Mouse (Mus musculus): ENCODE results near the gene Ttc4. TPM values are rescaled to one million over a fixed set of nuclear protein-coding genes. Genes with fewer than 3 reads are reported as not detected.
A peak's percentile ranks its signal among the peaks of the same experiment; 100 is the strongest.

Gene Ttc4
- polyA plus RNA-seq, 1 experiment, result 127 TPM

DNA sequence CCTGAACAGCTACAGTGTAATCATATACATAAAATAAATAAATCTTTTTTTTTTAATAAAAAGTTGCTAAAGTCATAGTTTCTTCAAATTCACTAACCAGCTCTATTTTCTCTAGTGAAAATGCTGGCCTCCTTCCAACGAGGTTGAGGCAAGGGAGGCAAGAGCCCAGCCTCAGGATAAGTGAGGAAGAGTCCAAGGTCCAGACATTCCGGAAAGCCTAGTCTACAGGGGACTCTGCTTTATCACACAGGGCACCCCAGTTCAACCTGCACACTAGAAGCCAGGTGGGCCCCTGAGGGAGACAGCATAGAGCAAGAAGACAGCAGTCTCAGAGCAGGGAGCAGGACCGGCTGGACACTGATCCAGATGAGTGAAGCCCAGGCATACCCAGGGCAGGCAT lies 57.3 kb downstream of the Ttc4 start:
- TF ChIP-seq POLR2A (IDR thresholded peaks at IDR 0.05; ENCODE audit: borderline replicate concordance, insufficient read depth, low read length) (no peak), CTCF (IDR thresholded peaks at IDR 0.05; ENCODE audit: borderline replicate concordance, insufficient read depth, low read depth, low read length) (no peak)
- DNase-seq, result no peak
- 0 out of 2 replicates have a peak, but pooled peaks cover 7% of the 10 kb centered on the region for H3K4me1 ChIP-seq (ENCODE audit: control insufficient read depth, insufficient read depth, low read length)
- WGBS, result 71% methylated on average over 3 of the region's 3 CpGs
- no peak overlapping the region for H3K4me3 ChIP-seq (replicated peaks; ENCODE audit: insufficient read depth, low read depth, low read length)
- H3K27ac ChIP-seq (ENCODE audit: insufficient read depth, low read length), result no peak overlapping the region
- no peaks in the 10 kb centered on the region; the same call in 1 of the 2 replicates for H3K27me3 ChIP-seq (ENCODE audit: control insufficient read depth, insufficient read depth, low read length)

DNA sequence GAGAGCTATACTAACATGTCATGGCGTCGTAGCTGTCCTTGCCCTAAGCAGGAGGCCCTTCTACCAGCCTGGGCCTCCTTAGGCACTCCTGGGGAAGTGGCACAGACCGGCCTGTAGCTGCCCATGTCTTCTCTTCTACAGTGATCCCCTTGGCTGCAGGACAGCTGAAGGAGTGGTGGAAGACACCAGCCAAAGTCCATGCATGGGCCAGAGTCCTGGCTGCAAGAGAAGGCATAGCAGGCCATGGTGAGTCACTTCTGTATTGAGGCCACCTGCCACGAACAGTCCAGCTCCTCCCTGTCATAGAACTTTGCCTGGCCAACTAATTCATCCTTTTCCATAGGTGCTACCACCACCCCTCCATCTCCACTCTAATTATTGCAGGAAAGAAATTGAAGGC lies 59.8 kb downstream of the Ttc4 start:
- no peak for TF ChIP-seq POLR2A (IDR thresholded peaks at IDR 0.05; ENCODE audit: borderline replicate concordance, insufficient read depth, low read length)
- no peak for TF ChIP-seq CTCF (IDR thresholded peaks at IDR 0.05; ENCODE audit: borderline replicate concordance, insufficient read depth, low read depth, low read length)
- no peak for DNase-seq
- H3K27me3 ChIP-seq (ENCODE audit: control insufficient read depth, insufficient read depth, low read length), result no peaks in the 10 kb centered on the region; the same call in 1 of the 2 replicates
- H3K27ac ChIP-seq (ENCODE audit: insufficient read depth, low read length), result no peak overlapping the region
- 0 out of 2 replicates have a peak, but pooled peaks cover 7% of the 10 kb centered on the region for H3K4me1 ChIP-seq (ENCODE audit: control insufficient read depth, insufficient read depth, low read length)
- H3K4me3 ChIP-seq (replicated peaks; ENCODE audit: insufficient read depth, low read depth, low read length), result no peak overlapping the region
- 78% methylated on average over 4 of the region's 4 CpGs for WGBS

DNA sequence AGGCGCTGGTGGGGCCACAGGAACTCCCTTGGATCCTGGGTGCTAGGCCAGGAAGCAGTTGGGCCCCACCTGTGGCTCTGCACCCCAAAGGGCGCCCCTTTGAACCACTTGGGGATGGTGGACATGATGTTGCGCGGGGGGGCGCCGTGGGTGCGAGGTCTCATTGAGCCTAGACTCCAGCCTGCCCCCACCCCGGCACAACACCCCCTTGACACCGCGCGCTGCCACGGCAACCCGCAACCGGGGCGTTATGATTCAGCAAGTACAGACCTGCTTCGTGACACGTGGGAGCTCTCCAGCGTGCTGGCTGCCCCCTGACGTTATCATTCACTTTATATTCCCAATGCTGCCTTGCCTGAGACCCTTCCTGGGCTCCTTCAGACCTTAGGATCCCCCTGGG lies 61.7 kb downstream of the Ttc4 start, which contains the start of gene Lexm:
Lexm (minus strand) TSS at position 186 of the 400 bp plus-strand sequence.
- Histone ChIP-seq H3K4me3 (replicated peaks; ENCODE audit: insufficient read depth, low read depth, low read length) (no peak within 1 kb of the TSS), H3K27ac (ENCODE audit: insufficient read depth, low read length) (no peak within 1 kb of the TSS), H3K27me3 (ENCODE audit: control insufficient read depth, insufficient read depth, low read length) (no peaks in the 10 kb centered on the region), H3K4me1 (ENCODE audit: control insufficient read depth, insufficient read depth, low read length) (0 out of 2 replicates have a peak, but pooled peaks cover 2% of the 10 kb centered on the region)
- no peak for DNase-seq
- 5% methylated on average over 19 of the region's 19 CpGs for WGBS
- TF ChIP-seq POLR2A (IDR thresholded peaks at IDR 0.05; ENCODE audit: borderline replicate concordance, insufficient read depth, low read length), result no peak
- no peak for TF ChIP-seq CTCF (IDR thresholded peaks at IDR 0.05; ENCODE audit: borderline replicate concordance, insufficient read depth, low read depth, low read length)

DNA sequence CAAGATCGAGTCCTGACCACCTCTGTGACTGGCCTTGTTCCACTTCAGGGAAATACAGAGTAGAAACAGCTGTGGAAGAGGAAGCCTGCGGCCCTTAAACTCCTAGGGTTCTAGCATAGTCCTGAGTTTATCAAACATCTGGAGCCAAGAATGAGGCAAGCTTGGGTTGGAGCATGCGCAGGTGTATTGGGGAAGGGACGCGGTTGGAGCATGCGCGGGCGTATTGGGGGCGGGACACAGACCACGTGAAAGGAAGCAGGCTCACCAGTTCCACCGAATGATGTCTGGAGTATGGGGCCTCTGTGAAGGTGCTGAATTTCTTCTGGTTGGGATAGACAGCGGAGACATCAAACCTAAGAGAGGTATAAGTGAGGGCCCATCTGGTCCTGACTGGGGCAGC lies 63.1 kb downstream of the Ttc4 start:
- whole genome bisulfite sequencing, result 90% methylated on average over 12 of the region's 12 CpGs
- no peak for DNase-seq
- Histone ChIP-seq H3K4me3 (replicated peaks; ENCODE audit: insufficient read depth, low read depth, low read length) (no peak overlapping the region), H3K4me1 (ENCODE audit: control insufficient read depth, insufficient read depth, low read length) (no peaks in the 10 kb centered on the region), H3K27me3 (ENCODE audit: control insufficient read depth, insufficient read depth, low read length) (no peaks in the 10 kb centered on the region), H3K27ac (ENCODE audit: insufficient read depth, low read length) (no peak overlapping the region)
- TF ChIP-seq CTCF (IDR thresholded peaks at IDR 0.05; ENCODE audit: borderline replicate concordance, insufficient read depth, low read depth, low read length) (no peak), POLR2A (IDR thresholded peaks at IDR 0.05; ENCODE audit: borderline replicate concordance, insufficient read depth, low read length) (no peak)

DNA sequence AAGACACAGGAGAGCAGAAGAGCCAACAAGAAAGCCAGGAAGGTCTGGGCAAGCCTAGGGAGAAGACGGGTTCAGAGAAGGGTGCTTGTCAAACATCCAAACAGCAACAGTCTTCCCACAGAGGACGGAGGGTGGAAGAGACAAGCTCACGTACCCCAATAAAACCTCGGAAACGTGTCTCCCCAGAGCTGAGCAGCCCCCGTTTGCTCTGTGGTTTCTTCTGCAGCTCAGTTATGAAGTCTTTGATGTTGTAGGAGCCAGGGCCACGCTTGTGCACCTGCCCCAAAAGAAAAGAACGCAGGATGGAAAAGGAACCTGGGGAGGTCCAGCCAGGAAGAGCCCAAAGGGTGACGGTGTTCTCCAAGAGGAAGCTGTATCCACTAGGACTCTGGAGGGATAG lies 63.9 kb downstream of the Ttc4 start:
- Histone ChIP-seq H3K4me3 (replicated peaks; ENCODE audit: insufficient read depth, low read depth, low read length) (no peak overlapping the region), H3K27me3 (ENCODE audit: control insufficient read depth, insufficient read depth, low read length) (no peaks in the 10 kb centered on the region), H3K4me1 (ENCODE audit: control insufficient read depth, insufficient read depth, low read length) (no peaks in the 10 kb centered on the region), H3K27ac (ENCODE audit: insufficient read depth, low read length) (no peak overlapping the region)
- WGBS, result 81% methylated on average over 9 of the region's 9 CpGs
- no peak for DNase-seq
- TF ChIP-seq CTCF (IDR thresholded peaks at IDR 0.05; ENCODE audit: borderline replicate concordance, insufficient read depth, low read depth, low read length) (no peak), POLR2A (IDR thresholded peaks at IDR 0.05; ENCODE audit: borderline replicate concordance, insufficient read depth, low read length) (no peak)

DNA sequence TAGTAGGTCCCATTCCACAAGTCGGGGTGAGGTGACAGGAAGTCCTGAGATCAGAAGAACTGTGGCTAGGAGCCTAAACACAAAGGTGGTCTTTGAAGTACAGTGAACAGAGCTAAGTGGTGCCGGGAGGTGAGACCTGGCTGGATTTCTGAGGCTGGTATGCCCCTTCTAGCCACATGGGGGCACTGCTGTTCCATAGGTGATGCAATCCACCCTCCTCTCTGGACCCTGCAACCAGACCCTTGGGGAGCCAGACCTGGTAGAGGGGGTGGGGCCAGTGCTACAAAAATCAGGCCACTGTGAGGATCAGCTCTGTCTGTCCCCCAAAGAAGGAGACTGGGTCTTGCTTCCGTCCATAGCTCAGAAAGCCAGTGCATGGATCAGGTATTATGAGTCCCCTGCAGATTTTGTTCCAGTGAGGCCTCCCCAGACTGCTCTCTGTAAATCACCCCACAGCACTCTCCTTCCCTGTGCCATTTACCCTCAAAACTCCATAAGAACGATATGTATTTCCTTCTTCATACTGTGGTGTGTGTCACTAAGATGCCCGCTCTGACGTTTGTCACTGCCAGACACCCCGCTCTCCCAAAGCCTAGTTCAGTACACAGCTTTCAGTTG lies 64.5 kb downstream of the Ttc4 start:
- peak; percentile 97 for TF ChIP-seq CTCF (IDR thresholded peaks at IDR 0.05; ENCODE audit: borderline replicate concordance, insufficient read depth, low read depth, low read length)
- TF ChIP-seq POLR2A (IDR thresholded peaks at IDR 0.05; ENCODE audit: borderline replicate concordance, insufficient read depth, low read length), result no peak
- Histone ChIP-seq H3K4me3 (replicated peaks; ENCODE audit: insufficient read depth, low read depth, low read length) (no peak overlapping the region), H3K27me3 (ENCODE audit: control insufficient read depth, insufficient read depth, low read length) (no peaks in the 10 kb centered on the region), H3K4me1 (ENCODE audit: control insufficient read depth, insufficient read depth, low read length) (no peaks in the 10 kb centered on the region), H3K27ac (ENCODE audit: insufficient read depth, low read length) (no peak overlapping the region)
- WGBS, result 49% methylated on average over 7 of the region's 7 CpGs
- DNase-seq, result peak; percentile 54 to 71

DNA sequence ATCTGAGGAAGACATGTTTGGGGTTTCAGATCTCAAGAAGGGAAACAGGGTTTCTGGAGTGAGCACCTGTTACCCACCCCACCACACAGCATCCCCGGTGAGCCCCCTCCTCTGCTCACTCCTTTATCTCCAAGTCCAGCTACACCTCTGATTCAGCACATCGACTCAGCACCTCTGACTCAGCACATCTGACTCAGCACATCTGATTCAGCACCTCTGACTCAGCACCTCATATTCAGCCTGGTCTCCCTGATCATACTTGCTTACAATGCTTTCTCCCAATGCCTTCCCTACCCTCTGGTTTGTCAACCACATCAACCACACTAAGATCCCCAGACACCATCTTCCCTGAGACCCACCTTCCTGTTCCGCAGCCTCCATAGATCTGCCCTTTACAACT lies 65.2 kb downstream of the Ttc4 start:
- WGBS, result 82% methylated on average over 3 of the region's 3 CpGs
- Histone ChIP-seq H3K27me3 (ENCODE audit: control insufficient read depth, insufficient read depth, low read length) (no peaks in the 10 kb centered on the region), H3K27ac (ENCODE audit: insufficient read depth, low read length) (no peak overlapping the region), H3K4me3 (replicated peaks; ENCODE audit: insufficient read depth, low read depth, low read length) (no peak overlapping the region), H3K4me1 (ENCODE audit: control insufficient read depth, insufficient read depth, low read length) (no peaks in the 10 kb centered on the region)
- DNase-seq, result no peak
- TF ChIP-seq CTCF (IDR thresholded peaks at IDR 0.05; ENCODE audit: borderline replicate concordance, insufficient read depth, low read depth, low read length), result no peak
- TF ChIP-seq POLR2A (IDR thresholded peaks at IDR 0.05; ENCODE audit: borderline replicate concordance, insufficient read depth, low read length), result no peak

DNA sequence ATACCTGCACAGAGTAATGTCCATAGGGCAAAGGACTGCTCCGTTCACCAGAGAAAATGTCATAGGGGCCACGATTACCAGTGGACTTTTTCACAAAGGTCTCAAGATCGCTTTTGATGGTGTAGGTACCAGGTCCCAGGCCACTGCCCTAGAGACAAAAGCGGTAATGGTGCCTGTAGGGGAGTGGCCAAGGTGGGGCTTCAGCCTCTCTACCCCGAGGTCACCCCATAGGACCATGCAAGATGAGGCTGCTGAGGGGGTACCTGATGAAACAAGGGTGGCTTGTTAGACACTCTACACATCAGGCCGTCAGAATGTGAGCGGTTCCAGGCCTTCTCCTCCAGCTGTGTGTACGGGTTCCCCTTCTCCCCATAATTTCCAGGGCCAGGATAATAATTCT lies 65.6 kb downstream of the Ttc4 start:
- Histone ChIP-seq H3K4me3 (replicated peaks; ENCODE audit: insufficient read depth, low read depth, low read length) (no peak overlapping the region), H3K4me1 (ENCODE audit: control insufficient read depth, insufficient read depth, low read length) (no peaks in the 10 kb centered on the region), H3K27me3 (ENCODE audit: control insufficient read depth, insufficient read depth, low read length) (no peaks in the 10 kb centered on the region), H3K27ac (ENCODE audit: insufficient read depth, low read length) (no peak overlapping the region)
- no peak for DNase-seq
- 79% methylated on average over 8 of the region's 8 CpGs for WGBS
- TF ChIP-seq POLR2A (IDR thresholded peaks at IDR 0.05; ENCODE audit: borderline replicate concordance, insufficient read depth, low read length) (no peak), CTCF (IDR thresholded peaks at IDR 0.05; ENCODE audit: borderline replicate concordance, insufficient read depth, low read depth, low read length) (no peak)

Other genes with a start within 250 kb of the Ttc4 start
- 0.33 and 0.34 TPM in 2 replicates for gene Pcsk9, start 214.6 kb downstream of the Ttc4 start, polyA plus RNA-seq (2012; rRNA removed)
- 0.03 and 0.10 TPM in 2 replicates for gene Bsnd, start 186.7 kb downstream of the Ttc4 start, polyA plus RNA-seq (2012; rRNA removed)
- 76.3 and 86.4 TPM in 2 replicates for gene Dhcr24, start 117.9 kb downstream of the Ttc4 start, polyA plus RNA-seq (2012; rRNA removed)
- gene Lexm, start 61.7 kb downstream of the Ttc4 start, polyA plus RNA-seq (2012; rRNA removed), result 0.08 and 0.15 TPM in 2 replicates
- 0.26 and 0.74 TPM in 2 replicates for gene Ttc22, start 56.5 kb downstream of the Ttc4 start, polyA plus RNA-seq (2012; rRNA removed)
- 7.7 and 9.3 TPM in 2 replicates for gene Pars2, start 27.9 kb downstream of the Ttc4 start, polyA plus RNA-seq (2012; rRNA removed)
- 3.2 and 3.8 TPM in 2 replicates for gene Mroh7, start 52.0 kb upstream of the Ttc4 start, polyA plus RNA-seq (2012; rRNA removed)
- gene Fam151a, start 54.9 kb upstream of the Ttc4 start, polyA plus RNA-seq (2012; rRNA removed), result not detected in 2 replicates
- gene Acot11, start 126.1 kb upstream of the Ttc4 start, polyA plus RNA-seq (2012; rRNA removed), result 32.5 and 32.7 TPM in 2 replicates
- 126 and 134 TPM in 2 replicates for gene Ssbp3, start 231.8 kb upstream of the Ttc4 start, polyA plus RNA-seq (2012; rRNA removed)